Comparison of ENCODE assay signal across 2 mouse cellular contexts in the genomic region with DNA sequence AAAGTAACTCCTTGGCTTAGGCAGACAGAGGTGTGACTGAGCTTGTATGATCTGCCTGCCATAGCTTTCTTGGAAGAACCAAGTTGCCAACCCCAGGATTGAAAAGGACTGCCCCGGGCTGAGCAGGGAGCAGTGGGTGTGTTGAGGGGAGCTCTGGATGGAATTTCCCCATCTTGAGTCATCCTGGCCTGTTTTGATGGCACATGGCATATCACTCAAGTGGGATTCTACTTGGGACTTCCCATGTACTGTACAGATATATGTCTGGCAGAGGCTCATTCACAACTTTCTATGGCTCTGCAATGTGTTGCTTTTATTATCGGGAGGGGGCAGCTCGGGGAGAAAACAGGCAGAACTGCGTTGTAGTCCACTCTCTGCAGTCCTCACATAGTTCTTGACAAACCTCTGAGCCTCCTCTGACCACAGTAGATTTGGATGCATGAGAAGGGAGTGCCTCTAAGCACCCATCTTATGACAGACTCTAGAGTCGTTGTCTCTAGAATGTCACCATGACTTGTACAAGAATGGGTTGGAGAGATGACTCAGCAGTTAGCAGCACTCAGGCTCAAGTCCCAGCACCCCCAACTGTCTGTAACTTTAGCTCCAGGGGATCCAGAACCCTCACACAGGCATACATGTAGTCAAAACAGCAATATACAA.
TF ChIP-seq lines count a peak whose summit lies in the region.

No protein-coding gene starts in this region.

TF ChIP-seq in CH12.LX, 34 proteins besides CTCF, POLR2A, EP300 and RAD21:
- no peak; the same call in 1 of the 2 replicates for TF ChIP-seq MEF2A (IDR thresholded peaks at IDR 0.05; ENCODE audit: borderline replicate concordance, low read depth, low read length)
- TF ChIP-seq MAZ (IDR thresholded peaks at IDR 0.05; ENCODE audit: low read depth, low read length): 0 out of 2 replicates have a peak, but pooled peaks have one; percentile 54
- no peak for TF ChIP-seq KAT2A (IDR thresholded peaks at IDR 0.05; ENCODE audit: insufficient replicate concordance, low read length)
- TF ChIP-seq JUND (conservative IDR thresholded peaks at IDR 0.05; ENCODE audit: low read depth, low read length): no peak
- TF ChIP-seq CHD2 (IDR thresholded peaks at IDR 0.05; ENCODE audit: low read length): no peak
- peak; percentile 28 for TF ChIP-seq ETS1 (conservative IDR thresholded peaks at IDR 0.05; ENCODE audit: low read depth, low read length)
- TF ChIP-seq MXI1 (IDR thresholded peaks at IDR 0.05; ENCODE audit: low read depth, low read length): peak; percentile 54; the same call in 1 of the 2 replicates
- TF ChIP-seq CHD1 (IDR thresholded peaks at IDR 0.05; ENCODE audit: low read depth, low read length): peak; percentile 68; the same call in 1 of the 2 replicates
- 0 out of 2 replicates have a peak, but pooled peaks have one; percentile 21 for TF ChIP-seq ZMIZ1 (IDR thresholded peaks at IDR 0.05; ENCODE audit: low read depth, low read length)
- TF ChIP-seq MAFK (IDR thresholded peaks at IDR 0.05; ENCODE audit: insufficient replicate concordance, low read length): peak; percentile 96
- peak; percentile 67; the same call in 1 of the 2 replicates for TF ChIP-seq SIN3A (IDR thresholded peaks at IDR 0.05; ENCODE audit: low read length)
TF ChIP-seq in CH12.LX: peak in this region for 7.

TF ChIP-seq in myocyte, 11 proteins besides CTCF, POLR2A, EP300 and RAD21:
- TF ChIP-seq REST (IDR thresholded peaks at IDR 0.05; ENCODE audit: insufficient read depth, insufficient read length) (no peak), MYOD1 (IDR thresholded peaks at IDR 0.05; ENCODE audit: control insufficient read depth in 1 of 3, insufficient read length in 2 of 3, low read depth in 2 of 3) (peak in 1 of 3 experiments; percentile 35), CEBPB (IDR thresholded peaks at IDR 0.05; ENCODE audit: insufficient read depth, poor library complexity, severe bottlenecking) (peak; percentile 79; the same call in 1 of the 2 replicates), TCF12 (IDR thresholded peaks at IDR 0.05; ENCODE audit: insufficient read depth, poor library complexity, severe bottlenecking) (no peak), POLR2AphosphoS2 (IDR thresholded peaks at IDR 0.05; ENCODE audit: insufficient read length, low read depth) (peak; percentile 23), MYOG (IDR thresholded peaks at IDR 0.05; ENCODE audit: control insufficient read depth in 1 of 3, insufficient read depth in 1 of 3, insufficient read length in 2 of 3, low read depth in 2 of 3) (no peak), E2F4 (IDR thresholded peaks at IDR 0.05; ENCODE audit: insufficient read depth) (no peak)
